Mouse (Mus musculus): Measurements from ENCODE around the gene Plekhg2. TPM values are rescaled to one million over a fixed set of nuclear protein-coding genes. Genes with fewer than 3 reads are reported as not detected.

The Plekhg2 gene
- polyA plus RNA-seq, 1 experiment from 2014 or later = 10.6 TPM

GRCm38 (mm10) chr7:28354596-28354995 is 17.8 kb downstream of the Plekhg2 start:
- no peak for ATAC-seq
- TF ChIP-seq CTCF (IDR thresholded peaks at IDR 0.05; ENCODE audit: low read depth) = no peak
- peaks cover 34% of the 10 kb centered on the region for H3K36me3 ChIP-seq (ENCODE audit: control insufficient read depth, insufficient read depth)
- no peak overlapping the region for H3K27ac ChIP-seq (ENCODE audit: low read depth, low read length)
- H3K27me3 ChIP-seq (replicated peaks; ENCODE audit: control insufficient read depth, insufficient read depth, low read length) = no peaks in the 10 kb centered on the region
- H3K4me1 ChIP-seq (replicated peaks; ENCODE audit: control insufficient read depth, insufficient read depth, low read length) = peaks cover 10% of the 10 kb centered on the region; the same call in 1 of the 2 replicates
- H3K4me2 ChIP-seq (replicated peaks; ENCODE audit: low read depth) = no peak overlapping the region
- H3K9me3 ChIP-seq (ENCODE audit: control insufficient read depth) = no peaks in the 10 kb centered on the region
- H3K4me3 ChIP-seq (ENCODE audit: low read depth, low read length) = no peak overlapping the region
- H3K9ac ChIP-seq (ENCODE audit: low read depth, low read length) = no peak overlapping the region
- 88% methylated on average over 3 of the region's 3 CpGs for WGBS

- no peaks in the 10 kb centered on the region for H3K9me3 ChIP-seq (ENCODE audit: control insufficient read depth)
- H3K4me2 ChIP-seq (replicated peaks; ENCODE audit: low read depth) = no peak overlapping the region
- H3K4me1 ChIP-seq (replicated peaks; ENCODE audit: control insufficient read depth, insufficient read depth, low read length) = peaks cover 10% of the 10 kb centered on the region; the same call in 1 of the 2 replicates
- peaks cover 30% of the 10 kb centered on the region for H3K36me3 ChIP-seq (ENCODE audit: control insufficient read depth, insufficient read depth)
- ATAC-seq = no peak
- H3K27ac ChIP-seq (ENCODE audit: low read depth, low read length) = peak overlapping the region; percentile 28; the same call in 1 of the 2 replicates
- 61% methylated on average over 3 of the region's 3 CpGs for WGBS
- no peaks in the 10 kb centered on the region for H3K27me3 ChIP-seq (replicated peaks; ENCODE audit: control insufficient read depth, insufficient read depth, low read length)
- H3K9ac ChIP-seq (ENCODE audit: low read depth, low read length) = no peak overlapping the region
- H3K4me3 ChIP-seq (ENCODE audit: low read depth, low read length) = no peak overlapping the region
- TF ChIP-seq CTCF (IDR thresholded peaks at IDR 0.05; ENCODE audit: low read depth) = no peak
These were observed 18.3 kb downstream of the Plekhg2 start for GRCm38 (mm10) chr7:28354113-28354581.

GRCm38 (mm10) chr7:28353267-28353666 is 19.1 kb downstream of the Plekhg2 start:
- no peak for ATAC-seq
- TF ChIP-seq CTCF (IDR thresholded peaks at IDR 0.05; ENCODE audit: low read depth) = peak; percentile 51
- H3K4me2 ChIP-seq (replicated peaks; ENCODE audit: low read depth) = no peak overlapping the region
- peaks cover 7% of the 10 kb centered on the region; the same call in 1 of the 2 replicates for H3K4me1 ChIP-seq (replicated peaks; ENCODE audit: control insufficient read depth, insufficient read depth, low read length)
- H3K36me3 ChIP-seq (ENCODE audit: control insufficient read depth, insufficient read depth) = peaks cover 26% of the 10 kb centered on the region
- no peak overlapping the region for H3K27ac ChIP-seq (ENCODE audit: low read depth, low read length)
- H3K4me3 ChIP-seq (ENCODE audit: low read depth, low read length) = no peak overlapping the region
- no peaks in the 10 kb centered on the region for H3K27me3 ChIP-seq (replicated peaks; ENCODE audit: control insufficient read depth, insufficient read depth, low read length)
- no peak overlapping the region for H3K9ac ChIP-seq (ENCODE audit: low read depth, low read length)
- no peaks in the 10 kb centered on the region for H3K9me3 ChIP-seq (ENCODE audit: control insufficient read depth)
- 83% methylated on average over 2 of the region's 2 CpGs for WGBS

- TF ChIP-seq CTCF (IDR thresholded peaks at IDR 0.05; ENCODE audit: low read depth) = peak; percentile 25
- ATAC-seq = no peak
- H3K9me3 ChIP-seq (ENCODE audit: control insufficient read depth) = no peaks in the 10 kb centered on the region
- no peak overlapping the region for H3K27ac ChIP-seq (ENCODE audit: low read depth, low read length)
- peaks cover 26% of the 10 kb centered on the region for H3K36me3 ChIP-seq (ENCODE audit: control insufficient read depth, insufficient read depth)
- WGBS = 29% methylated on average over 4 of the region's 4 CpGs
- H3K4me1 ChIP-seq (replicated peaks; ENCODE audit: control insufficient read depth, insufficient read depth, low read length) = no peaks in the 10 kb centered on the region; the same call in 1 of the 2 replicates
- H3K4me3 ChIP-seq (ENCODE audit: low read depth, low read length) = peak overlapping the region; percentile 87
- H3K4me2 ChIP-seq (replicated peaks; ENCODE audit: low read depth) = peak overlapping the region; percentile 77
- H3K9ac ChIP-seq (ENCODE audit: low read depth, low read length) = peak overlapping the region; percentile 93
- H3K27me3 ChIP-seq (replicated peaks; ENCODE audit: control insufficient read depth, insufficient read depth, low read length) = no peaks in the 10 kb centered on the region
These were observed 20.7 kb downstream of the Plekhg2 start for GRCm38 (mm10) chr7:28351676-28352191.

GRCm38 (mm10) chr7:28350155-28350883 is 22.1 kb downstream of the Plekhg2 start, which contains the start of gene Rps16:
Gene Rps16 (plus strand): TSS chr7:28350652.
- Histone ChIP-seq H3K4me3 (ENCODE audit: low read depth, low read length) (peak within 1 kb of the TSS; percentile 87), H3K27me3 (replicated peaks; ENCODE audit: control insufficient read depth, insufficient read depth, low read length) (no peaks in the 10 kb centered on the region), H3K27ac (ENCODE audit: low read depth, low read length) (peak within 1 kb of the TSS; percentile 85), H3K4me2 (replicated peaks; ENCODE audit: low read depth) (peak within 1 kb of the TSS; percentile 77), H3K4me1 (replicated peaks; ENCODE audit: control insufficient read depth, insufficient read depth, low read length) (no peaks in the 10 kb centered on the region; the same call in 1 of the 2 replicates), H3K9me3 (ENCODE audit: control insufficient read depth) (no peaks in the 10 kb centered on the region), H3K9ac (ENCODE audit: low read depth, low read length) (peak within 1 kb of the TSS; percentile 93), H3K36me3 (ENCODE audit: control insufficient read depth, insufficient read depth) (peaks cover 26% of the 10 kb centered on the region)
- no peak; the same call in 1 of the 2 replicates for TF ChIP-seq CTCF (IDR thresholded peaks at IDR 0.05; ENCODE audit: low read depth)
- ATAC-seq = peak; percentile 88
- 1% methylated on average over 49 of the region's 50 CpGs for WGBS

- ATAC-seq = no peak
- WGBS = 84% methylated on average over 7 of the region's 7 CpGs
These were observed 23.8 kb downstream of the Plekhg2 start for GRCm38 (mm10) chr7:28348601-28349000.

More at GRCm38 (mm10) chr7:28348601-28349000, 23.8 kb downstream of the Plekhg2 start:
- no peak overlapping the region for H3K4me2 ChIP-seq (replicated peaks; ENCODE audit: low read depth)
- peak; percentile 53 for TF ChIP-seq CTCF (IDR thresholded peaks at IDR 0.05; ENCODE audit: low read depth)
- no peak overlapping the region for H3K9ac ChIP-seq (ENCODE audit: low read depth, low read length)
- H3K4me3 ChIP-seq (ENCODE audit: low read depth, low read length) = no peak overlapping the region
- H3K27ac ChIP-seq (ENCODE audit: low read depth, low read length) = no peak overlapping the region
- H3K36me3 ChIP-seq (ENCODE audit: control insufficient read depth, insufficient read depth) = peaks cover 15% of the 10 kb centered on the region
- H3K27me3 ChIP-seq (replicated peaks; ENCODE audit: control insufficient read depth, insufficient read depth, low read length) = no peaks in the 10 kb centered on the region
- H3K4me1 ChIP-seq (replicated peaks; ENCODE audit: control insufficient read depth, insufficient read depth, low read length) = no peaks in the 10 kb centered on the region; the same call in 1 of the 2 replicates
- no peaks in the 10 kb centered on the region for H3K9me3 ChIP-seq (ENCODE audit: control insufficient read depth)

All from intestine, postnatal 0 days (tissue).